Mouse (Mus musculus): ENCODE data around the gene Foxl2. TPM values are rescaled to one million over a fixed set of nuclear protein-coding genes. Genes with fewer than 3 reads are reported as not detected.

Foxl2 gene
- polyA plus RNA-seq, 1 experiment from 2014 or later: 0.43 TPM

- no peak for ATAC-seq
- Histone ChIP-seq H3K4me3 (replicated peaks; ENCODE audit: low read length) (no peak overlapping the region), H3K4me1 (replicated peaks; ENCODE audit: control insufficient read depth, insufficient read depth, low read length) (peaks cover 24% of the 10 kb centered on the region), H3K9me3 (ENCODE audit: control insufficient read depth, low read length) (no peaks in the 10 kb centered on the region), H3K4me2 (ENCODE audit: low read length) (no peak overlapping the region), H3K27ac (ENCODE audit: low read length) (no peak overlapping the region), H3K9ac (replicated peaks; ENCODE audit: low read depth, low read length) (no peak overlapping the region), H3K36me3 (ENCODE audit: control insufficient read depth, insufficient read depth) (no peaks in the 10 kb centered on the region), H3K27me3 (replicated peaks; ENCODE audit: control insufficient read depth, insufficient read depth, low read length) (peaks cover 75% of the 10 kb centered on the region)
- 28% methylated on average over 3 of the region's 3 CpGs for WGBS
Measured at GRCm38 (mm10) chr9:98959851-98960250, 4.8 kb downstream of the Foxl2 start.

- no peaks in the 10 kb centered on the region for H3K36me3 ChIP-seq (ENCODE audit: control insufficient read depth, insufficient read depth)
- ATAC-seq: no peak
- peaks cover 78% of the 10 kb centered on the region for H3K27me3 ChIP-seq (replicated peaks; ENCODE audit: control insufficient read depth, insufficient read depth, low read length)
- no peak overlapping the region for H3K4me3 ChIP-seq (replicated peaks; ENCODE audit: low read length)
- no peak overlapping the region for H3K27ac ChIP-seq (ENCODE audit: low read length)
- no peaks in the 10 kb centered on the region for H3K9me3 ChIP-seq (ENCODE audit: control insufficient read depth, low read length)
- no peak overlapping the region for H3K4me2 ChIP-seq (ENCODE audit: low read length)
- H3K4me1 ChIP-seq (replicated peaks; ENCODE audit: control insufficient read depth, insufficient read depth, low read length): peaks cover 19% of the 10 kb centered on the region
- 24% methylated on average over 5 of the region's 5 CpGs for WGBS
- H3K9ac ChIP-seq (replicated peaks; ENCODE audit: low read depth, low read length): no peak overlapping the region
Measured at GRCm38 (mm10) chr9:98960348-98960747, 5.3 kb downstream of the Foxl2 start.

GRCm38 (mm10) chr9:98961591-98962477, 6.7 kb downstream of the Foxl2 start:
- ATAC-seq: no peak
- Histone ChIP-seq H3K27ac (ENCODE audit: low read length) (no peak overlapping the region), H3K4me2 (ENCODE audit: low read length) (no peak overlapping the region), H3K4me1 (replicated peaks; ENCODE audit: control insufficient read depth, insufficient read depth, low read length) (peaks cover 4% of the 10 kb centered on the region), H3K4me3 (replicated peaks; ENCODE audit: low read length) (no peak overlapping the region), H3K9me3 (ENCODE audit: control insufficient read depth, low read length) (no peaks in the 10 kb centered on the region), H3K9ac (replicated peaks; ENCODE audit: low read depth, low read length) (no peak overlapping the region), H3K27me3 (replicated peaks; ENCODE audit: control insufficient read depth, insufficient read depth, low read length) (peaks cover 78% of the 10 kb centered on the region), H3K36me3 (ENCODE audit: control insufficient read depth, insufficient read depth) (no peaks in the 10 kb centered on the region)
- WGBS: 4% methylated on average over 22 of the region's 22 CpGs

- Histone ChIP-seq H3K9ac (replicated peaks; ENCODE audit: low read depth, low read length) (no peak overlapping the region), H3K27ac (ENCODE audit: low read length) (no peak overlapping the region), H3K9me3 (ENCODE audit: control insufficient read depth, low read length) (no peaks in the 10 kb centered on the region), H3K27me3 (replicated peaks; ENCODE audit: control insufficient read depth, insufficient read depth, low read length) (peaks cover 82% of the 10 kb centered on the region), H3K4me1 (replicated peaks; ENCODE audit: control insufficient read depth, insufficient read depth, low read length) (no peaks in the 10 kb centered on the region), H3K36me3 (ENCODE audit: control insufficient read depth, insufficient read depth) (no peaks in the 10 kb centered on the region), H3K4me3 (replicated peaks; ENCODE audit: low read length) (no peak overlapping the region), H3K4me2 (ENCODE audit: low read length) (no peak overlapping the region)
- WGBS: under 1% methylated on average over 20 of the region's 20 CpGs
- no peak for ATAC-seq
Measured at GRCm38 (mm10) chr9:98962478-98963142, 7.5 kb downstream of the Foxl2 start.

- no peak overlapping the region for H3K4me3 ChIP-seq (replicated peaks; ENCODE audit: low read length)
- peaks cover 77% of the 10 kb centered on the region for H3K27me3 ChIP-seq (replicated peaks; ENCODE audit: control insufficient read depth, insufficient read depth, low read length)
- ATAC-seq: no peak
- H3K4me1 ChIP-seq (replicated peaks; ENCODE audit: control insufficient read depth, insufficient read depth, low read length): no peaks in the 10 kb centered on the region
- no peak overlapping the region for H3K4me2 ChIP-seq (ENCODE audit: low read length)
- H3K9me3 ChIP-seq (ENCODE audit: control insufficient read depth, low read length): no peaks in the 10 kb centered on the region
- H3K36me3 ChIP-seq (ENCODE audit: control insufficient read depth, insufficient read depth): no peaks in the 10 kb centered on the region
- WGBS: 4% methylated on average over 18 of the region's 18 CpGs
- H3K9ac ChIP-seq (replicated peaks; ENCODE audit: low read depth, low read length): no peak overlapping the region
- H3K27ac ChIP-seq (ENCODE audit: low read length): no peak overlapping the region
Measured at GRCm38 (mm10) chr9:98963661-98964060, 8.6 kb downstream of the Foxl2 start.

- Histone ChIP-seq H3K9ac (replicated peaks; ENCODE audit: low read depth, low read length) (no peak overlapping the region), H3K4me1 (replicated peaks; ENCODE audit: control insufficient read depth, insufficient read depth, low read length) (no peaks in the 10 kb centered on the region), H3K27me3 (replicated peaks; ENCODE audit: control insufficient read depth, insufficient read depth, low read length) (peaks cover 69% of the 10 kb centered on the region), H3K4me2 (ENCODE audit: low read length) (no peak overlapping the region), H3K9me3 (ENCODE audit: control insufficient read depth, low read length) (no peaks in the 10 kb centered on the region), H3K36me3 (ENCODE audit: control insufficient read depth, insufficient read depth) (no peaks in the 10 kb centered on the region), H3K27ac (ENCODE audit: low read length) (no peak overlapping the region), H3K4me3 (replicated peaks; ENCODE audit: low read length) (no peak overlapping the region)
- 1% methylated on average over 18 of the region's 18 CpGs for WGBS
- ATAC-seq: no peak
Measured at GRCm38 (mm10) chr9:98965084-98965483, 10.0 kb downstream of the Foxl2 start.

- Histone ChIP-seq H3K27me3 (replicated peaks; ENCODE audit: control insufficient read depth, insufficient read depth, low read length) (peaks cover 59% of the 10 kb centered on the region), H3K36me3 (ENCODE audit: control insufficient read depth, insufficient read depth) (no peaks in the 10 kb centered on the region), H3K27ac (ENCODE audit: low read length) (no peak overlapping the region), H3K9ac (replicated peaks; ENCODE audit: low read depth, low read length) (peak overlapping the region; percentile 18; the same call in 1 of the 2 replicates), H3K9me3 (ENCODE audit: control insufficient read depth, low read length) (peaks cover 4% of the 10 kb centered on the region; the same call in 1 of the 2 replicates), H3K4me2 (ENCODE audit: low read length) (peak overlapping the region; percentile 46), H3K4me1 (replicated peaks; ENCODE audit: control insufficient read depth, insufficient read depth, low read length) (peaks cover 6% of the 10 kb centered on the region), H3K4me3 (replicated peaks; ENCODE audit: low read length) (peak overlapping the region; percentile 27)
- under 1% methylated on average over 40 of the region's 40 CpGs for WGBS
- no peak for ATAC-seq
Measured at GRCm38 (mm10) chr9:98973101-98973521, 18.0 kb downstream of the Foxl2 start.

- no peak overlapping the region for H3K4me2 ChIP-seq (ENCODE audit: low read length)
- 3% methylated on average over 7 of the region's 7 CpGs for WGBS
- H3K9ac ChIP-seq (replicated peaks; ENCODE audit: low read depth, low read length): no peak overlapping the region
- H3K4me3 ChIP-seq (replicated peaks; ENCODE audit: low read length): no peak overlapping the region
- no peak for ATAC-seq
- H3K27me3 ChIP-seq (replicated peaks; ENCODE audit: control insufficient read depth, insufficient read depth, low read length): peaks cover 59% of the 10 kb centered on the region
- H3K9me3 ChIP-seq (ENCODE audit: control insufficient read depth, low read length): peaks cover 4% of the 10 kb centered on the region; the same call in 1 of the 2 replicates
- H3K36me3 ChIP-seq (ENCODE audit: control insufficient read depth, insufficient read depth): no peaks in the 10 kb centered on the region
- peaks cover 6% of the 10 kb centered on the region for H3K4me1 ChIP-seq (replicated peaks; ENCODE audit: control insufficient read depth, insufficient read depth, low read length)
- H3K27ac ChIP-seq (ENCODE audit: low read length): no peak overlapping the region
Measured at GRCm38 (mm10) chr9:98973561-98973960, 18.5 kb downstream of the Foxl2 start.

- Histone ChIP-seq H3K9me3 (ENCODE audit: control insufficient read depth, low read length) (peaks cover 4% of the 10 kb centered on the region; the same call in 1 of the 2 replicates), H3K36me3 (ENCODE audit: control insufficient read depth, insufficient read depth) (no peaks in the 10 kb centered on the region), H3K4me1 (replicated peaks; ENCODE audit: control insufficient read depth, insufficient read depth, low read length) (peaks cover 11% of the 10 kb centered on the region), H3K27me3 (replicated peaks; ENCODE audit: control insufficient read depth, insufficient read depth, low read length) (peaks cover 54% of the 10 kb centered on the region), H3K9ac (replicated peaks; ENCODE audit: low read depth, low read length) (no peak overlapping the region), H3K4me3 (replicated peaks; ENCODE audit: low read length) (no peak overlapping the region), H3K27ac (ENCODE audit: low read length) (no peak overlapping the region), H3K4me2 (ENCODE audit: low read length) (no peak overlapping the region)
- WGBS: 36% methylated on average over 2 of the region's 2 CpGs
- ATAC-seq: no peak
Measured at GRCm38 (mm10) chr9:98974898-98975297, 19.8 kb downstream of the Foxl2 start.
